Mouse (Mus musculus) kidney, adult 11 months (tissue): ENCODE measurements around the gene Tmprss4.

Source experiments
- DNase-seq: peaks from one replicate; pipeline ENCODE4 v3.0.0; 2022

Gene Tmprss4

DNA sequence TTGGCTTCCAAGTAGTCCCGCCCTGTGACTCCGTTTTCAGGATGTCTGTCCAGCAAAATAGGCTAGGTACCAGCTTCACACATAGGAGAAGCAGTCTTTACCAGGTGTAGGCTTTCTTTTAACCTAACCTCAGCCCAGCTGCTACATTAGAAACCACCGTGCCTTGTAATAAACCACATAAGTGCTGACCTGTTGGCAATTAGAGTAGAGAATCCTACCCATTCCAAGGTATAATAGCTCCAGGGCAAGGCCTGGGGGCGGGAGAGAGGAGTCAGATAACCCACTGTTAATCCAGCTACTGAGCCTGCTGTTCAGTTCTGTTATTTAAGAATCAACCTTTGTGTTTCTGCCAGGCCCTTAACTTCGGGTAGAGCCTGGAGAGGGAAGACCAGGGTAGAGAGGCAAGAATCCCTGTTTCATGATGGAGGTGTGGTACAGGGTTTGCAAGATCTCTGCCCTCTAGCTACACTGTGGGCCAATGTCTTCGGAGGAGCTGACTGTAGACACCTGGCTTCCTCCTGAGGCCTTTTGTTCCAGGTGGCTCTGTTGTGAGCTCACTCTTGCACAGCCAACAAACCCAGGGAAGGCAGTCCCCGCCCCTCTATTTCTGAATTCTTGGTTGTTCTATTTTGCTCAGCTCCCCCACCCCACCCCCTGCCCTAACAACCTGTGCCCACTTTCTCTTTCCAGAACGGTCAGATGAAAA, 7.6 kb downstream of the Tmprss4 start:
- no peak for DNase-seq

DNA sequence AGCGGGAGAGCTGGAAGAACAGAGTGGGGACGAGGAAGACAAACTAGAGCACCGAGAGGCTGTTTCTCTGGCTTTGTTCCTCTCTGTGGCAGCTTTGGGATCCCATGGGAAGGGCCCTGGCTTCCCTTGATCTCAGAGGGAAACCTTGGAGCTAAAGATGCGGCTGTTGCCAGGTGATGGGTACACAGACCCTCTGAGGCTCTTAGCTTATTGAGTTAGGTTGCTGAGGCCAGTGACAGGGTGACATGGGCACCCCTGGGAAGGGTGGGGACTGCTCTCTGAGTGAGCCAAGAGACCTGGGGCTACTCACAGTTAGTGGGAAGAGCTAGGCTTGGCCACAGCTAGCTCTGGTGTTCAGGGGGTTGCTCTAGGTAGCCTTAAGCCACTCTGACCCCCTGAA, 8.4 kb downstream of the Tmprss4 start:
- no peak for DNase-seq

DNA sequence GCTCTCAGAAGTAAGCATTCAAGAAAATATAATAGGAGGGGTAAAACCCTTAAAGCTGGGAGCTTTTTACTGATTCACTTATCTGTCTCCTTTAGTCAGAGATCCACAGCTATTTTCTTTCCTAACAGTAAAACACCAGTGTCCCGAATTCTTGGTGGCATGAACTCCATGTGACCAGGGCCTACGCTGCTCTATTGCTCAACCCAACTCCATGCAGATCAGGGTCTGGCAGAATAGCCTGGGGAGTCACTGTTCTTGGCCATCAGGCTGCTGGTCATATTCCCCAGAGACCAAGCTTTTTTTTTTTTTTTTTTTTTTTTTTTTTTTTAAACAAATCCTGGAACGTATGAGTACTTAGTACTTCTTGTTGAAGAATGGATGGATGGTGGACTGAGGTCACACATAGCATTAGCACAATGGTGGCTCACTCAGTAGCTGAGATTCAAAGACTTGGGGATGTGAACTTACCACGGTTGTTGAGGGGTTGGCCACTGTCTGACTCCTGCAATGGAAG, 14.2 kb downstream of the Tmprss4 start:
- no peak for DNase-seq

DNA sequence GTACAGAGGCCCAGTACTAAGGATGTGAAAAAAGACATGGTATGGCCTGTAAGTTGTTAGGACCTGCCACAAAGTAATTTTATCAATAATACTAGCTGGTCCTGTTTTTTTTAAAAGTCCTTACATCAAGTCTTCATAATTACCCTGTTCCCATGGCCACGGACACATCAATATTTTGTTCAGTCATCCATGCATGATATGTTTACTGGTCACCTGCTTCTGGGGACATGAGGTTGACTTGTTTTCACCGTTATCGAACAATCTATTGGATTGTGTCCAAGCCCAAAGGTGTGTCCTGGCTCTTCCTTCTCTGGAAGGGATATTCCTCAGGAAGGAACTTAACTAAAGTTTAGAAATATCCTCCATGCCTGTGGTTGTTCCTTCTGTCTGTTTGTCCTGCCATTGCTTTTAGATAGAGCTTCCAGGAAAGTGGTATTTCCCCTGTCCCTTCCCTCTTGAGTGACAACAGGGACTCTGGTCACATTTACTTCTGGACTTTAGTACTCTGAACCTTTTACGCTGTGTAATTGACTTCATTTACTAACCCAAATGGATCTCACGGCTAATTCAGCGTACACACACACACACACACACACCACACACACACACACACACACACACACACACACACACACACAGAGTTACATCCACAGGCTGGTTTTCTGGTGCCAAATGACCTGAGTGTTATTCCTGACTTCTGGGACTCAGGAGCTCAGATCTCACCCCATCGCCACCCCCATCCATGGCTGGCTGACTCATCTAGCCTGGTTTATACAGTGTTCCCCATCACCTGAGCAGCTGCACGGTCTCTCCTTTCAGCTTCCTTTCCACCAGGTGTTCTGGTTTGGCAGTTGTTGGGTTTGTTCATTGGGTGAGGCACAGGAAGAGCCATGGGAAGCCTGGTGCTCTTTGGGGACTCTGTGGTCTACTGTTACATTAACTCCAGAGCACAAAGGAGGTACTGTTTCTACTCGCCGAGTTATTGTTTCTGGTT, 15.0 kb downstream of the Tmprss4 start:
- no peak for DNase-seq

DNA sequence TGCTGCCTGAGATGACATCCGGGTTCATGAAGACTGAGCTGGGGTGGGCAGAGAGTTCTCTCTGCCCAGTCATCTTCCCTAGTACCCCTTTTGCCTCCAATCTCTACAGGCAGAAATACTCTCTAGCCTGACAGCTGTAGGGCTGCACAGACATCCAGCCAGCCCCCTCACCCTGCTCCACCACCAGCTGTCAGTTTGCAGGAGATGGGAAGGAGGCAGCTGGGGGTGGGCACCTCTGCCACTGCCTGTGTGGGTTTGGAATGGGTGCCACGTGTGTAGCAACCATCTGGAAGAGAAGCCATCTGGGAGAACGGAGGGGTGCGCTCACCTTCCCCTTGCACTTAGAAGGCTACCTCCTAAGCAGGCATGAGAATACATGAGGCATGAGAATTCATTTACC, 18.6 kb downstream of the Tmprss4 start:
- no peak for DNase-seq

DNA sequence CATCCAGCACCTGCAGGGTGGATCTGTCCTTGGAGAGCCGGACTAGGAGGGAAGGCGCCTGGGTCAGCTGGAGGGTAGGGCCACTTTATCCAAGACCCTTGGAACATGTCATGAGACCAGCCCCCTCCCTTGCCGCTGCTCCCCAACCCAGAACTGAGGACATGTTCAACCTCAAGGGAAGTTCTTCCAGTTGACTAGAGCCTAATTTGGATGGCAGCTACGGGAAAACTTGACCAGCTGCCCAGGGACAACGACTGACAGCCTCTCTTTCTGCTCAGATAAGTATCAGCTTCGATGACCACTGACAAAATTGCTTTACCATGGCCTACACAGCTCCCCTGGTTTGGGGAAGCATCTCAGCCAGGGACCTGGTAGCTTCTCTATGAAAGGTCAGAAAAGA, 20.6 kb downstream of the Tmprss4 start:
- no peak for DNase-seq

DNA sequence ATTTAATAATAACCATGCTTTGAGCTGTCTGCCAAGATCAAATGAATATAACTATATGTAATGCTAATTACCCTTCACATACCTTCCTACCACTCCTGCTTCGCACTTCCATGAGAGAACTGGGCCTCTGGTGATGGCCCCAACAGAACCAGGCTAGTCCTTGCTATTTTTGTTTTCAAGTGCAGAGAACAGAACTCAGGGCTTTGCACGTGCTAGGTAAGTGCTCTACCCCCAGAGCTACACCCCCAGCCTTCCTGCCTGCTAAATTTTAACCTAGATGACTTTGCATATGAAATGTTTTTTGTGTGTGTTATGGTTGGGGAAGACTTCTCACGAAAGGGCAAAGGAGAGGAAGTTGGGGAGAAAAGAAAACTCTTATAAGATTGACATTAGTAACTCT, 21.4 kb downstream of the Tmprss4 start:
- DNase-seq = peak; percentile 35

DNA sequence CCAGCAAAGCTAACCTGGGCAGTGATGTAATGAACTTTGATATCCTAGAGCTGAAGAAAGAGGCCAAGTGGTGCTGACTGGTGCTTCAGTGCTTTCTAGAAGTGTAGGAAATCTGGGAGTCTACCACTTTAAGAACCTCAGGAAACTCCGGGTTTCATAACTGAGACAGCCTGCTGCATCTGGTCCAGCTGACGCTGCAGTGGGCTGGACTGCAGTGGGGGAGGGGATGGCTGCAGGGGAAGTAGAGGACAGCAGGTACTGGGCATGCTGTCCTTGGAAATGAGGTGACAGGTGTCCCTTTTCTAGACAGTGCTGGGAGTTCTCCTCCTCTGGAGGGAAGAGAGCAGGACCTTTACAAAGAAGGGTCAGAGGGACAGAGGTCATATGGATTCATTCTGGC, 22.1 kb downstream of the Tmprss4 start, which contains the start of gene BC049352:
TSS of gene BC049352 (plus strand) at position 238 of the 400 bp plus-strand sequence.
- peak; percentile 80 for DNase-seq

DNA sequence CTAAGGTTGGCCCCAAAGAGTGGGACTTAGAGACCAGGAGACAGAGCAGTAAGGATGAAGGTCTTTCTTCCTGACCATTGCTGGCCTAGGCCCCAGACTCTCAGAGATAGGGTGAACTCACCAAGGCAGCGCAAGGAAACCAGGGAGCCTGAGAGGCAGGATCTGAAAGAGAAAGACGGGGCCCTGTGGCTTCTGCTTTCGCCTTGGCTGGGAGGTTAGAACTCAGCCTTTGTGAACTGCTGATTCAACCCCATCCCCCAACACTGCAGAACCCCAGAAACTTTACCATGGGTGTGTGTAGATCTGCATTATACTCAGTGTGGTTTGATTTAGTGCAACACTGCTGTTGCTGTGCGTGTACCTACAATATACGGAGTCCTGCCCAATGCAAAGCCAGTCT, 24.6 kb downstream of the Tmprss4 start:
- no peak for DNase-seq

DNA sequence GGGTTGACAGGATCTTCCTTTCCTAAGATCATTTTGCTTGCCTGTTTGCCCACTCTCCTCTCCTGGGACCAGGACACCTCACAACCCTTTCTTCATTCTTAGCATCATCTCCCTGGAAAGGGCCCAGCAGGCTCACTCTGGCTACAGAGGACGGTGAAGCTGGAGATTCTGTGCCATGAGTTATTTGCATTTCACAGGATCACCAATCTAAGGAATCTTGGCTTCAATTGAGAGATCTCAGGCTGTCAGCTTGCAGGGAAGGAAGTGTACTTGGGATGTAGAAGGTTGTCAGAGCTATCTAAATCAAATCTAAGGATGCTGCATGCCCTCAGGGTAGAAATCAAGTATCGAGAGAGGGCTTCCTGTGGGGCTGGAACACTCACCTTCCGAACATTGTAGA, 30.4 kb downstream of the Tmprss4 start:
- no peak for DNase-seq

DNA sequence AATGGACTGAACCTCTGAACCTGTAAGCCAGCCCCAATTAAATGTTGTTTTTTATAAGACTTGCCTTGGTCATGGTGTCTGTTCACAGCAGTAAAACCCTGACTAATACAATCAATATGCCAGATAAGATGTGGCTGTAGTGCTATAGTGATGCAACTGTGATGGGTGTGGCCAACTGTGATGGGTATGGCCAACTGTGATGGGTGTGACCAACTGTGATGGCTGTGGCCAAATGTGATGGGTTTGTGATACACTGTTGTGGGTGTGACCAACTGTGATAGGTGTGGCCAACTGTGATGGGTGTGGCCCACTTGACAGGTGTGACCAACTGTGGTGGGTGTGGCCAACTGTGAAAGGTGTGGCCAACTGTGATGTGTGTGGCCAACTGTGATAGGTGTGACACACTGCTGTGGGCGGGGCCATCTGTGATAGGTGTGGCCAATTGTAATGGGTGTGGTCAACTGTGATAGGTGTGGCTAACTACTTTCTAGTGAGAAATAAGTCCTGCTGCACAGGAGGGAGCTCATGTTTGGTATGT, 32.8 kb downstream of the Tmprss4 start:
- DNase-seq = no peak

DNA sequence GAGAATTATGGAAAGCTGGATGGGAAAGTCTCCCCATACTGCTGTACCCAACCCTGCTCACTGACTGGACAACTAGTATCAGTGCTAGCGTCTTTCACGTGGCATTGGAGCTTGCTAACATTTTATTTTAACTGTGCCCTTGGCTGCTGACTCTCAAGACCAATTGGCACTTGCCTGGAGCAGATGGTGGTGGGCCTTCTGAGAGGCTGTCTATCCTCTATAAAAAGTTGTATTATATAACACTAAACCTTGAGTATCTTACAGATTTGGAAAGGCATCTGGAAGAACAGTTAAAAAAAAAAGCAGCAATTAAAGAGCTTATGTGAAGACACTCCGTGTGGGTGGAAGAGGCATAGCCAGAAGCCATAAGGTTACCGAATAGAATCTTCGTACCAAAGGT, 33.7 kb downstream of the Tmprss4 start:
- no peak for DNase-seq

DNA sequence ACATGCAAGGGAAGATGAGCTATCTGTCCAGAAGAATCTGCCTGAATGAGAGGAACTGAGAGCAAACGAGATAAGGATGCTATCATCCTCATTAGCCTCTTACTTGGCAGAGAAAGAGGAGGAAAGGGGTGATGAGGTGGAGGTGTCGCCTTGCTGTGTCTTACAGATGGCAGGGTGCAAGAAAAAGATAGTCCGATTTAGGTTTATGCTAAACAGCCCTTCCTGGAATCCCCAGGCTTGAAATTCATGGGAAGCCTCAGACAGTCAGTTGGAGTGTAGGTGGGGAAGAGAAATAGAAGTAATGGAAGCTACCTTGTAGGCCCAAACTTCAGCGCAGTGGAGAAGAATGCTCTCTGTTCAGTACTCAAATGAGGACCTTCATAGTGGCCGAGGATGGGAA, 36.0 kb downstream of the Tmprss4 start:
- no peak for DNase-seq

DNA sequence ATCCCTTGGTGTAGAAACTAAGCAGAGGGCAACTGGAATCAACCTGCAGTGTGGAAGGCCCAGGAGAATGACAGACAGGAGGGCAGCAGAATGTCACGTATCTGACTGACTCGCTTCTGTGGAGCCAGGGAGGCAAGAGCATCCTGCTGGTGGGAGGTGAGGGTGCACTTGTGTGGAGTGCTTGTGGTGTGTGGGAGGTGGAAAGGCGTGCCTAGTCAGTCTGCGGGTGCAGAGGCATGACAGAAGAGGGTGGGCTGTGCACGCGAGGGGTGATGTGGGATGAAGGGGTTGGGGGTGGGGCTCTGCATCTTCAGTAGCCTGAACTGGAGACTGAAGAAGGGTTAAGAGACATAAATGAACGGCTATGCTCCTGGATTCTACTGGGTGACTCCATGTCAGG, 50.5 kb downstream of the Tmprss4 start:
- DNase-seq = no peak

DNA sequence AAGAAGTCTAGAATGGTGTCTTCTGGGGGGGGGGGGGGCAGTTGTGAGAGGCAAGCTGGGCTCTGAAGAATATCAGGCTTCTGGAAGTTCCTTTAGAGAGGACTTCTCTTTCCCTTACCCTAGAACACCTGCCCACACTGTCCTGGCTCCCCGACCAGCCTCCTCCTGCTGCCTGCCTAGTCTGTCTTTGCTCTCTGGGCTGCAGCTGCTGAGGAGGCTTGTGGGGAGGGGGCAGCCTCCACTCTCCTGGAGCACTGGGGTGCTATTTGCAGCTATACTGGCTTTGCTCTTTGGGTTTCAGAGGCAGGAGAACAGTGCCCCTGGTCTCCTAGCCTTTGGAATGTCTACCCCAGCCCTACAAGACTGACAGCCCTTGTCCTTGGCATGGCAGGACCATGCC, 53.0 kb downstream of the Tmprss4 start:
- DNase-seq = no peak

DNA sequence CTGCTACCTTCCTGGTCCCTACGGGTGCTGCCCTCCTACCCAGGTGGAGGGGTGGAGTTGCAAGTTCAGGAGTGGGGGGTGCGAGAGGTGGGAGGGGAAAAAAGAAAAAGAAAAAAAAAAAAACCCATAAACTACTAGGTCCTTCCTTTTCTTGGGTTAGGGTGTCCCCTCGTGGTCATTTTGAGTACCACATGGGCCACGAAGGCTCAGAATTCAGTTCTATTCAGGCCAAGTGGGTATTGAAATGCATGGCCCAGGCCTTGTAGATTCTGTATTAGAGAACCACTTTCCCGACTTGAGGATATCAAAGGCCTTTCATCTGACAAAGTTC, 57.7 kb downstream of the Tmprss4 start:
- DNase-seq = peak; percentile 59

DNA sequence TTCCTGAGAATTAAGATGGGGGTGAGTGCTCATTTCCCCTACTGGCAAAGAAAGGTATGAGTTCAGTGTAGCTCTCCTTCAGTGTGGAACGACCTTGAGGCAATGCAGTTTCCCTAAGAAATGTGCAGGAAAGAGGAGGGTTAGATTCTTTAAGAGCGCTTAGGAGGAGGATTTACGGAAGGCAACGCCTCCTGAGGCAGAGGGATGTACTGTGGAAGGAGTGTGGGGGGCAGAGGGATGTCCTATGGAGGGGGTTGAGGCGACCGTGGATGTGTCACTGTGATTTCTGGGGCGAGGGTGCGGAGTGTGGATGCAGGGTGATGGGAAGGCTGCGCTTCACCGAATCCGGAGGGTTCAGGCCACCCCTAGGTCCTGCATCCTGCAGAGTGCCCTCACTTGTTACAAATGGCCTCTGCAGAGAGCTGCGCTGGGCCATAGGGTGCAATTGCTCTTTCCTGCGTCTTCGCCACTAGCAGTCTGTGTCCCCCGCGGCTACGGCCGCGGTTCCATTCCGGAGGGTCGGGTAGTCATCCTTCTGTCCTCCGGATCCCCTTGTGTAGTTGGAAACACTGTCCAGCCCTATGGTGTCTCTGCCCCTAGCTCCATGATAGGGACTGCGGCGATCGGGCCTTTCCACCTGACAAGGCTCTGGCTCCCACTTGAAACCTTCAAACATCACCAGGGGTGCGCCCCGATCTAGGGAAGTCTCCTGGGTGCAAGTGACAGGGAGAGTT, 58.2 kb downstream of the Tmprss4 start:
- DNase-seq = peak; percentile 36

DNA sequence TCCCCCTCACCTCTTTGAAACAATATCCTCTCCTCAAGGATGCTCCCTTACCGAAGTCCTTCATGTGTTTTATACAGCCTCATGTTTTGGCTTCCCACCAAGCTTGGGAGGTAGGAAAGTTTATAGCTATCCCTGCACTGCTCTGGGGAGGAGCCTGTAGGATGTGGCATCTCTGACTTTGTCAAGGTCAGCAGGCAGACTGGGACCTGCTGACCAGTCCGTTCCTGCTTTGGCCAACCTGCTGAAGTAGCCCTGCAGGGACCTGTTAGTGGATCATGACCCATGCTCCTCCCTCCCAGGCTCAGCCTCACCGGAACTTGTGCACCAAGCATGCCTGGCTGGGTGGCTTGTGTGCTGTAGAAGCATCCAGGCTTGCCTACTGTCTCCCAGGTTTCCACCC, 61.2 kb downstream of the Tmprss4 start:
- peak; percentile 89 for DNase-seq

DNA sequence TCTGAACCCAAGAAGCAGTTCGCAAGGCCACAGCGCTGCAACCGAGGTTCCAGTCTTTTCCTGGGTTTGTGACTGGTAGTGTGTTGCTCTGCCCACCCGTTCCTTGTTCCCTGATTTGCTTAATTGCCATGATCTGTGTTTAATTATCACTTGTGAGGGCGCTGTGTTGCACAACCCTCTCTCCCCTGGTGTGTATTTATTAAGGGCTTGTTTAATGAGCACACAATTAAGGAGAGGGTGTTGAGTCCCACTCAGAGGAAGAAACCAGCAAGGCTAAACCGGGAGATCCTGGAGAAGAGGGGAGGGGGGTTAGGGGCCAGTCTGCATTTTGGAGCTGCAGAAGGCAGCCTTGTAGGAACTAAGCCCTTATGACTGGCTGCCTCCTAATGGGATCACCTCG, 62.9 kb downstream of the Tmprss4 start:
- no peak for DNase-seq

DNA sequence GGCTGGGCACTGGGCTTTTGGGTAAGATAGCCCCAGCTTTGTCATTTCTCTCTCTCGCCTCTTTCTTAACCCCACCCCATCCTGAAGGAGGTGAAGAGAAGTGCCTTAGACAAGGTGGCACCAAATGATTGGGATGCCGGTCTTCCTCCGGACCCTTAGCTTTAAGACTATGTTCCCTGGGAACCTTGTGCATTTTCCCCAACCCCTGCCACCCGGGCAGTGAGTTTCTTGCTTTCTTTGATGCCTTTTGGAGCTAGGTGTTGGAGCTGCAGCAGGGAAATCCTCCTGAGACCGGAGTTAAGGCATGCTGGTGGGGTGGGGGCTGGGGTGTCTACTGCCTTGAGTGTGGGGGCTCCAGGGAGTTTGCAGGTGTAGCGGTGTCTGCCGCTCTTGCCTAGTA, 64.8 kb downstream of the Tmprss4 start:
- DNase-seq = no peak

DNA sequence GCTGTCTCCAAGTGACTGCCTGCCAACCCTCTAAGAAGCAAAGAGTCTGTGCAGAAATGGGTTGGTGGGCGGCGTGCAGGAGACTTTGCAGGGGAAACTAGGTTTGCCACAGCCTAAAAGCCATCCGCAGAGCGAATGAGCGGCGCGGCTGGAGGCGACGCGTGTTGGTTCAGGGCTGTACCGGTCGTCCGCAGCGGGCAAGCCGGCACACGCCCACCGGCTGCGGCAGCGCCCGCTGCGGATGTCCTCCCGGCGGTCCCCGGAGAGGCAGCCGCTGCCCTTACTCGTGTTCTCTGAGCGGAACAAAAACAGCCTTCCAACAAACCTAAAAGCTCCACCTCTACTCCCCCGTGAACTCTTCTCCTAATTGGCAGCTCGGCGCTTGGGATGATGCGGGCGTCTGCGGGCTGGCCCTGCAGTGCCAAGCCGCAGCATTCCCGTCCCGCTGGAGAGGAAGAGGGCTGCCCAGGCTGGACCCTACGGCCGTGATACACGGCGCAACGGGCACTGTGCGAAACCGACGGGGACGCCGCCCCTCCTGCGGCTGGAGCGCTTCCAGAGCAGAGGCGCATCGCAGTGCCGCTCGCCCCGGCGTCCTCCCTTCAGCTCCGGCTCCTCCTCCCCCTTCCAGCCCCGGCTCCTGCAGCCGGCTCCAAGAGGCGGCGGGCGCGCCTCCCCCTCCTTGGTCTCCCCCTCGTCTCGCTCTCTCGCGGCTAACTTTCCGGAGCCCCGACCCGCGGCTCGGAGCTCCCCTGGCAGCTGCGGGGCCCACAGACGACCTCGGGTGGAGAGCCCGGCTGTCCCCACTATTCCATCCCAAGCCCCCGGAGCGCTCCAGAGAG, 65.5 kb downstream of the Tmprss4 start, which contains the start of gene Scn4b:
TSS of gene Scn4b (plus strand) at position 205 of the 842 bp plus-strand sequence.
- DNase-seq = peak; percentile 33
